Mouse (Mus musculus): ENCODE measurements around the gene Ccdc42. TPM values are rescaled to one million over a fixed set of nuclear protein-coding genes. Genes with fewer than 3 reads are reported as not detected.

Gene Ccdc42
- polyA plus RNA-seq, 1 experiment = not detected

DNA sequence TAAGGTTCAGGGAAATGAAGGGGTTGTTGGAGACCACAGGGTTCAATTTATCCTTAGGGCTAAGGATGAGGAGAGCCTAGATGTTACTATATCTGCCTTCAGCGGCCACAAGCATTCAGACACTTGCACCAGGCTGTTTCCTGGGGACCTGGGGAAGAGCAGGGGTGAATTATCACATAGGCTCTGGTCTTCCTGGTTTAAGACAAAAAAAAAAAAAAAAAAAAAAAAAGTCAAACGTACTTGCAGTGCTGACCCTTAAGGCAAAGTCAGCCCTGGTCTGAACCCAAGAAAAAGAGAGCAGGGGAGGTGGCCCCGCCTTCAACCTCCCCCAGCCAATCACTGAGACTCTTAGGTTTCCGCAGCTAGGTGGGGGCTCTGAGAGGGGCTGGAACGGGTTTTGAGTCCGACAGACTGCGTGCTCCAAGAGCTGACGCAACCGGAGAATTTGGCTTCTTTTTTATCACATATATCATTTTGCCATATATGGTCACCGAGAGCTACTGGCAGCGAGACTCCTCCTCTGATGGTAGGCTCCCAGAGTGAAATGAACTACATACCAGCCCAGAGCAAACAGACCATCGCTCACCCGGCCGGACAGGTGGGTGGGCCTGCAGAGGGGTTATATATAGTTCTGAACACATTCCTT lies 36.5 kb downstream of the Ccdc42 start:
- Histone ChIP-seq H3K4me3 (ENCODE audit: low read depth, low read length) (peak overlapping the region; percentile 34), H3K4me1 (ENCODE audit: control insufficient read depth, insufficient read depth, low read length) (no peaks in the 10 kb centered on the region), H3K27ac (ENCODE audit: insufficient read depth, low read length) (no peak overlapping the region), H3K9ac (ENCODE audit: low read depth, poor library complexity, severe bottlenecking) (no peak overlapping the region), H3K9me3 (replicated peaks; ENCODE audit: control insufficient read depth, insufficient read depth, low read length, poor library complexity, severe bottlenecking) (no peaks in the 10 kb centered on the region), H3K27me3 (ENCODE audit: control insufficient read depth, insufficient read depth, low read length, poor library complexity, severe bottlenecking) (no peaks in the 10 kb centered on the region), H3K36me3 (ENCODE audit: control insufficient read depth, insufficient read depth, low read length, poor library complexity, severe bottlenecking) (no peaks in the 10 kb centered on the region)
- TF ChIP-seq EP300 (IDR thresholded peaks at IDR 0.05; ENCODE audit: insufficient read depth, low read depth, low read length) (no peak), POLR2A (IDR thresholded peaks at IDR 0.05; ENCODE audit: insufficient read depth, low read length) (no peak), CTCF (IDR thresholded peaks at IDR 0.05; ENCODE audit: low read depth, low read length) (no peak)

DNA sequence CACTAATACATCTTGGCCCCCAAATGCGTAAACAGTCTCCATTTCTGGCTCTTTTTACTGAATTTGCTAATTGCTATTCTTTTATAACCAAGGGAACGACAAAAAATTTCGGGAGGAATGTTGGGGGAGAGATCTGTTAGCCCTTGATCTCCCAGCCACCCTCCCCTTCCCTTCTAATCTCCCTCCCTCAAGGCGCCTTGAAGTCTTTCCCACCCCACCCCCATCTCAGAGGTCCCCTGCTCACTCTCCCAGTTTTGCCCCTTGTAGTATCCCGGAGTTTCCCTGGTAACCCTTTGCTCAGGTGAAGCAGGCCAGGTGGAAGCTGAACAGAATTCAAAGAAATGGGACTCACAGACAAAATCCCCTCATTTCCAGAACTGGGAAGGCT lies 37.0 kb downstream of the Ccdc42 start:
- Histone ChIP-seq H3K4me1 (ENCODE audit: control insufficient read depth, insufficient read depth, low read length) (no peaks in the 10 kb centered on the region), H3K36me3 (ENCODE audit: control insufficient read depth, insufficient read depth, low read length, poor library complexity, severe bottlenecking) (no peaks in the 10 kb centered on the region), H3K27me3 (ENCODE audit: control insufficient read depth, insufficient read depth, low read length, poor library complexity, severe bottlenecking) (no peaks in the 10 kb centered on the region), H3K9ac (ENCODE audit: low read depth, poor library complexity, severe bottlenecking) (no peak overlapping the region), H3K9me3 (replicated peaks; ENCODE audit: control insufficient read depth, insufficient read depth, low read length, poor library complexity, severe bottlenecking) (no peaks in the 10 kb centered on the region), H3K27ac (ENCODE audit: insufficient read depth, low read length) (no peak overlapping the region), H3K4me3 (ENCODE audit: low read depth, low read length) (no peak overlapping the region)
- no peak for TF ChIP-seq EP300 (IDR thresholded peaks at IDR 0.05; ENCODE audit: insufficient read depth, low read depth, low read length)
- TF ChIP-seq CTCF (IDR thresholded peaks at IDR 0.05; ENCODE audit: low read depth, low read length) = no peak
- no peak for TF ChIP-seq POLR2A (IDR thresholded peaks at IDR 0.05; ENCODE audit: insufficient read depth, low read length)

GRCm38 (mm10) chr11:68631611-68632316 lies 44.9 kb downstream of the Ccdc42 start:
- Histone ChIP-seq H3K27me3 (ENCODE audit: control insufficient read depth, insufficient read depth, low read length, poor library complexity, severe bottlenecking) (no peaks in the 10 kb centered on the region), H3K27ac (ENCODE audit: insufficient read depth, low read length) (no peak overlapping the region), H3K9ac (ENCODE audit: low read depth, poor library complexity, severe bottlenecking) (no peak overlapping the region), H3K36me3 (ENCODE audit: control insufficient read depth, insufficient read depth, low read length, poor library complexity, severe bottlenecking) (no peaks in the 10 kb centered on the region), H3K4me3 (ENCODE audit: low read depth, low read length) (no peak overlapping the region), H3K9me3 (replicated peaks; ENCODE audit: control insufficient read depth, insufficient read depth, low read length, poor library complexity, severe bottlenecking) (no peaks in the 10 kb centered on the region), H3K4me1 (ENCODE audit: control insufficient read depth, insufficient read depth, low read length) (no peaks in the 10 kb centered on the region)
- no peak for TF ChIP-seq EP300 (IDR thresholded peaks at IDR 0.05; ENCODE audit: insufficient read depth, low read depth, low read length)
- TF ChIP-seq POLR2A (IDR thresholded peaks at IDR 0.05; ENCODE audit: insufficient read depth, low read length) = no peak
- no peak for TF ChIP-seq CTCF (IDR thresholded peaks at IDR 0.05; ENCODE audit: low read depth, low read length)

DNA sequence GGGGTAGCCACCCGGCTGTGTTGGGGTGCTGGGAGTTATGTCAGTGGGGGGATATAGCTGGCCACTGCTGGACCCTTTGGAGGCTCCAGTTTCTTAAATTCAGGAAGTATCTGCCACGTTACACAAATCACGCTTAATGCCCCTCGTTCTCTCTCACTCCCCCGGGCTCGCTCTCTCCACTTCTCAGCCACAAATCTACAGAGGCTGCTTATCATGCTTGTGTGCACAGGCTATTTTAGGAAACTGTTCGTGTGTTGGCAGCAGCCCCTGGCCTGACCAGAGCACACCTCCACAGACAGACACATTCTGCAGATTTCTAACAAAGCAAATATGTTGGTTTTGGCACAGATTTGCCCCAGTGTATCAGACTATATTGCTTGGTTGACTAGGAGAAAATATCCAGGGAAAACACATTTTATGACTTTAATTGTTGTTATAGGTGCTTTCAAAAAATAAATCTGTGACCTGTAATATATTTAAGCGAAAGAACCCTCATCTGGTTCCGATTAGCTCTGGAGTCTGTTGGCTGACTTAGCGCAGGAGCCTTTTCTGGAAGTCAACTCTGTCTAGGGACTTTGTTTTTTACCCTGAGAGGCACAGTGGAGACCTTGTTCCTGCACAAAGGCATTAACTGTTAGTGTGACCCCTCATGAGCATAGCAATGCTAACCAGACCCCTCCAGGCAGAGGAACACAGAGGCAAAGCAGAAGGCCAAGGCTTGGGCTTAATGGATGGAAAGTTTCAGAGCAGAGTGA lies 51.2 kb downstream of the Ccdc42 start:
- no peaks in the 10 kb centered on the region for H3K4me1 ChIP-seq (ENCODE audit: control insufficient read depth, insufficient read depth, low read length)
- no peaks in the 10 kb centered on the region for H3K36me3 ChIP-seq (ENCODE audit: control insufficient read depth, insufficient read depth, low read length, poor library complexity, severe bottlenecking)
- no peak overlapping the region for H3K9ac ChIP-seq (ENCODE audit: low read depth, poor library complexity, severe bottlenecking)
- no peaks in the 10 kb centered on the region; the same call in 1 of the 2 replicates for H3K27me3 ChIP-seq (ENCODE audit: control insufficient read depth, insufficient read depth, low read length, poor library complexity, severe bottlenecking)
- H3K4me3 ChIP-seq (ENCODE audit: low read depth, low read length) = no peak overlapping the region
- no peak overlapping the region for H3K27ac ChIP-seq (ENCODE audit: insufficient read depth, low read length)
- TF ChIP-seq EP300 (IDR thresholded peaks at IDR 0.05; ENCODE audit: insufficient read depth, low read depth, low read length) (no peak), CTCF (IDR thresholded peaks at IDR 0.05; ENCODE audit: low read depth, low read length) (no peak), POLR2A (IDR thresholded peaks at IDR 0.05; ENCODE audit: insufficient read depth, low read length) (no peak)
- H3K9me3 ChIP-seq (replicated peaks; ENCODE audit: control insufficient read depth, insufficient read depth, low read length, poor library complexity, severe bottlenecking) = no peaks in the 10 kb centered on the region

GRCm38 (mm10) chr11:68641361-68641760 lies 54.5 kb downstream of the Ccdc42 start:
- no peaks in the 10 kb centered on the region for H3K4me1 ChIP-seq (ENCODE audit: control insufficient read depth, insufficient read depth, low read length)
- H3K4me3 ChIP-seq (ENCODE audit: low read depth, low read length) = no peak overlapping the region
- no peak for TF ChIP-seq CTCF (IDR thresholded peaks at IDR 0.05; ENCODE audit: low read depth, low read length)
- TF ChIP-seq POLR2A (IDR thresholded peaks at IDR 0.05; ENCODE audit: insufficient read depth, low read length) = no peak
- no peak for TF ChIP-seq EP300 (IDR thresholded peaks at IDR 0.05; ENCODE audit: insufficient read depth, low read depth, low read length)
- no peaks in the 10 kb centered on the region for H3K9me3 ChIP-seq (replicated peaks; ENCODE audit: control insufficient read depth, insufficient read depth, low read length, poor library complexity, severe bottlenecking)
- no peaks in the 10 kb centered on the region; the same call in 1 of the 2 replicates for H3K27me3 ChIP-seq (ENCODE audit: control insufficient read depth, insufficient read depth, low read length, poor library complexity, severe bottlenecking)
- no peak overlapping the region for H3K9ac ChIP-seq (ENCODE audit: low read depth, poor library complexity, severe bottlenecking)
- no peaks in the 10 kb centered on the region for H3K36me3 ChIP-seq (ENCODE audit: control insufficient read depth, insufficient read depth, low read length, poor library complexity, severe bottlenecking)
- H3K27ac ChIP-seq (ENCODE audit: insufficient read depth, low read length) = no peak overlapping the region

All from ES-Bruce4 (cell line).